Mouse (Mus musculus) forebrain, postnatal 0 days (tissue): ENCODE measurements around the gene Armh1. TPM values are rescaled to one million over a fixed set of nuclear protein-coding genes. Genes with fewer than 3 reads are reported as not detected.

ENCODE experiments used
- ATAC-seq: fragments of 200-750 bp; cut with Nextera tagmentation; 2 replicates; pipeline ENCODE4 v1.8.0; 2017; ENCODE audit warnings: mild to moderate bottlenecking, moderate library complexity
- DNase-seq: peaks from one replicate; pipeline ENCODE4 v3.0.0-alpha.2; 2015
- H3K27ac ChIP-seq: fragments of 300-500 bp; sonication (generic); 2 replicates; pipeline ENCODE4 v1.5.1; 2014; ENCODE audit warnings: low read depth, mild to moderate bottlenecking, antibody characterized with exemption, low read length, moderate library complexity, mixed read lengths
- H3K27me3 ChIP-seq: fragments of 300-500 bp; sonication (generic); 2 replicates; pipeline ENCODE4 v1.6.1; 2014; ENCODE audit warnings: mild to moderate bottlenecking, low read length, mixed read lengths; ENCODE audit not compliant: insufficient read depth
- H3K36me3 ChIP-seq: fragments of 300-500 bp; sonication (generic); 2 replicates; pipeline ENCODE4 v1.6.1; 2014; ENCODE audit warnings: mild to moderate bottlenecking, moderate library complexity; ENCODE audit not compliant: insufficient read depth
- H3K4me1 ChIP-seq: fragments of 300-500 bp; sonication (generic); 2 replicates; pipeline ENCODE4 v1.6.1; 2014; ENCODE audit warnings: antibody characterized with exemption; ENCODE audit not compliant: insufficient read depth
- H3K4me2 ChIP-seq: fragments of 300-500 bp; sonication (generic); 2 replicates; pipeline ENCODE4 v1.6.1; 2014; ENCODE audit warnings: low read depth, mild to moderate bottlenecking, moderate library complexity
- H3K4me3 ChIP-seq: fragments of 300-500 bp; sonication (generic); 2 replicates; pipeline ENCODE4 v1.5.1; 2014; ENCODE audit warnings: low read depth, low read length, mixed read lengths
- H3K9ac ChIP-seq: fragments of 300-500 bp; sonication (generic); 2 replicates; pipeline ENCODE4 v1.6.1; 2014; ENCODE audit warnings: mild to moderate bottlenecking
- H3K9me3 ChIP-seq: fragments of 300-500 bp; sonication (generic); 2 replicates; pipeline ENCODE4 v1.6.1; 2016; ENCODE audit warnings: low read length
- CTCF ChIP-seq: sonication (generic); IDR thresholded peaks from 2 replicates; pipeline ENCODE4 v1.5.1; 2016; ENCODE audit warnings: antibody characterized with exemption, control low read depth, low read depth
- WGBS: fragments of 180-500 bp; shearing (Covaris S2); extraction: QIAGEN DNeasy Blood & Tissue Kit; methylation state at CpG from one replicate; pipeline ENCODE4 v1.1.7; 2014; 5-methylcytosine and 5-hydroxymethylcytosine counted together
- polyA plus RNA-seq: library from polyadenylated mRNA; unstranded; fragments of >200 nt; fragmentation: Nextera tagmentation; extraction: Ambion mirVana; gene quantifications from 2 replicates; pipeline ENCODE4 v1.2.1, GENCODE M21; 2015
- total RNA-seq: library from RNA; depleted of rRNA; stranded (reverse); fragments of >200 nt; gene quantifications from 2 replicates; pipeline ENCODE4 v1.2.3, GENCODE M21; 2014

The Armh1 gene
- total and polyA plus RNA-seq, 2 experiments from 2014 or later = 1.5 to 2.5 TPM

DNA sequence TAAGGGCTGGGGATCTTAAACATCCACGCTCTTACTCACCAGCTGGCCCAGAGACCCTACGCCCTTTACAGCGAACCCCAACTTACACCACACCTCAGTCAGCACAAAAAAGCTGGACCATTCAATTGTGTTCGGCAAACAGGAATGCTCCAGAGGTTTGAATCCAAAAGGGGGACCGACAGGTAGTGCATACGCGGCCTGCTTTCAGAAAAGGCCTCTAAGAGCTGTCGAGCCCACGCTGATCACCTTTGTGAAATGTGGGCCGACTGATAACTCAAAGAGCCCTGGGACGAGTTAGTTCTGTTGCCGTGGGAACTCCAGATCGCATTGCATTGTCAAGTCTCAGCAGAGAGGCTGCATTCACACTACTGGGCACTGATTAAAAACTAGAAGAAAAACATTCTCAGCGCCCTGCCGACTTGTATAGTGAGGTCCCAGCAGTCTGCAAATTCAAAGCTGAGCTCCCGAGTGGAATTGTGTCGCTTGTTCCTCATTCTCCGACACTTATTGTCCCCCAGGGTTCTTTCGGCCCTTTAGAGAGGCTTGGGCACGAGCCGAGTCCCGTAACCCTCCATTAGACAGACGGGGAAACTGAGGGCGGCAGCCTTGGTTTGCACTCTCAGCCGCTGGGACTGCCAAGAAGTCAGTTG is 36.5 kb upstream of the Armh1 start:
- ATAC-seq (peak; percentile 37), DNase-seq (peak; percentile 60)
- Histone ChIP-seq H3K9ac (peak overlapping the region; percentile 79), H3K4me1 (peaks cover 11% of the 10 kb centered on the region; the same call in 1 of the 2 replicates), H3K4me2 (peak overlapping the region; percentile 90), H3K27me3 (no peaks in the 10 kb centered on the region), H3K9me3 (no peaks in the 10 kb centered on the region), H3K36me3 (peaks cover 43% of the 10 kb centered on the region), H3K4me3 (peak overlapping the region; percentile 75), H3K27ac (peak overlapping the region; percentile 93)
- no peak for TF ChIP-seq CTCF
- WGBS = 12% methylated on average over 25 of the region's 25 CpGs

DNA sequence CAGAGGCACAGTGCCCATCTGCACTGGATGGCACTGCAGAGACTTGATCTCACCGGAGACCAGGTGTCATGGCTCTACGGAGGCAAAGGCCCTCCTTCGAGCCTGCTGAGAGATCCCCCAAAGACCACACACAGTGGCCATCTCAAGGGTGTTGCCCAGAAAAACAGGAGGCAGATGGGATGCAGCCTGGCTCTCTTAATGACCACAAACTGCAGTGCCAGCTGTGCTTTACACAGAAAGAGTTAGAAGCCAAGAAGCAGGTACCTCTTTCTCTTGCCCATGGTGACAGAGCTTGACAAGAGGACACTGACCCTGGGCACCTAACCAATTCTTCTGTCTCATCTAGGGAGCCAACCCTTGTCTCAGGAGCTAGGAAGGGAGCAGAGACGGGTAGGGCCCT is 32.4 kb upstream of the Armh1 start:
- 61% methylated on average over 4 of the region's 4 CpGs for WGBS

DNA sequence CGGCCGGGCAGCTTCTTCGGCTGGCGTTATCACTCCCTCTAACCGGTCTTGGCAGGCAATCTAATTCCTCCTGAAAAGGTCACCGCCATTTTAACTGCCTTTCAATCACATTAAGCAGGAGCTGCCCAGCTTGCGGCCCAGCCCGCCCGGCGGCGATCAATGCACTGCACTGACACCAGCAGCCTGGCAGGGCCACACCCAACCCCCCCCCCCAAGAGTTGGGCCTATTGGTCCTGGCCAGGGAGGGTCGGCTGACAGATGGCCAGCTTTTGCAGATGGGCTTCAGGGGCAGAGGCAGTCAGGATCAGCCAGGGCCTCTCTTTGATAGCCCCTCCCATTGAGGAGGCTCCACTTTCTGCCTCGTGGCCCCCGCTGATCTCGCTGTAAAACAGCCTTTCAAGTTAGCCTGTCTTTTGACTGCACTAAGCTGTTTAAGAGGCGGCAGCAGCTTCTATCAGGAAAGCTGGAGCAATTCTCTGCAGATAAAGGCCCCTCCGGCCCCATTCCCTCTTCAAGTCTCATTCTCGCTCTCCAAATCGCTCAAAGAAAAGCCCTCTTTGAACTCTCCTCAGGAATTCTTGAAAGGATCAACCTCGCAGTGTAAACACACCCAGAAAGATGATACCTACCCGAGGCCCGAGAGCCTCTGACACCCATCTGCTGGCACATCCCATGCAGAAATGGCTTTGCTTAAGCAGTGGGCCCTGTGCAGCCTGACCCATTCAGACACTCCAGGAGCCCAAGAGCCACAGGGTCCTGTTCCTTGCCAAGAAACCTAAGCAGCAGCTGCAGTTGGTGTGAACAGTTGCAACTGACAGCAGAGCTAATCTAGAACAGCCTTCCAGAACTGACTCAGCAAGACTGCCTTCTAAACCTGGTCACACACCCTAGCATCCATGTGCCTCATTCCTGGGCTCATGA is 31.6 kb upstream of the Armh1 start:
- Histone ChIP-seq H3K27ac (peak overlapping the region; percentile 29; the same call in 1 of the 2 replicates), H3K9ac (0 out of 2 replicates have a peak overlapping the region, but pooled peaks have one; percentile 10), H3K4me3 (no peak overlapping the region), H3K27me3 (no peaks in the 10 kb centered on the region), H3K9me3 (no peaks in the 10 kb centered on the region), H3K4me1 (peaks cover 10% of the 10 kb centered on the region; the same call in 1 of the 2 replicates), H3K4me2 (no peak overlapping the region), H3K36me3 (peaks cover 64% of the 10 kb centered on the region)
- 0 out of 2 replicates have a peak, but pooled peaks have one; percentile 19 for ATAC-seq
- 20% methylated on average over 22 of the region's 22 CpGs for WGBS
- TF ChIP-seq CTCF = no peak
- no peak for DNase-seq

More for the DNA sequence above, 32.4 kb upstream of the Armh1 start:
- ATAC-seq = no peak
- Histone ChIP-seq H3K36me3 (peaks cover 59% of the 10 kb centered on the region), H3K4me3 (no peak overlapping the region), H3K9me3 (no peaks in the 10 kb centered on the region), H3K4me1 (peaks cover 12% of the 10 kb centered on the region; the same call in 1 of the 2 replicates), H3K4me2 (no peak overlapping the region), H3K27me3 (no peaks in the 10 kb centered on the region), H3K27ac (no peak overlapping the region), H3K9ac (no peak overlapping the region)
- no peak for TF ChIP-seq CTCF
- DNase-seq = no peak

DNA sequence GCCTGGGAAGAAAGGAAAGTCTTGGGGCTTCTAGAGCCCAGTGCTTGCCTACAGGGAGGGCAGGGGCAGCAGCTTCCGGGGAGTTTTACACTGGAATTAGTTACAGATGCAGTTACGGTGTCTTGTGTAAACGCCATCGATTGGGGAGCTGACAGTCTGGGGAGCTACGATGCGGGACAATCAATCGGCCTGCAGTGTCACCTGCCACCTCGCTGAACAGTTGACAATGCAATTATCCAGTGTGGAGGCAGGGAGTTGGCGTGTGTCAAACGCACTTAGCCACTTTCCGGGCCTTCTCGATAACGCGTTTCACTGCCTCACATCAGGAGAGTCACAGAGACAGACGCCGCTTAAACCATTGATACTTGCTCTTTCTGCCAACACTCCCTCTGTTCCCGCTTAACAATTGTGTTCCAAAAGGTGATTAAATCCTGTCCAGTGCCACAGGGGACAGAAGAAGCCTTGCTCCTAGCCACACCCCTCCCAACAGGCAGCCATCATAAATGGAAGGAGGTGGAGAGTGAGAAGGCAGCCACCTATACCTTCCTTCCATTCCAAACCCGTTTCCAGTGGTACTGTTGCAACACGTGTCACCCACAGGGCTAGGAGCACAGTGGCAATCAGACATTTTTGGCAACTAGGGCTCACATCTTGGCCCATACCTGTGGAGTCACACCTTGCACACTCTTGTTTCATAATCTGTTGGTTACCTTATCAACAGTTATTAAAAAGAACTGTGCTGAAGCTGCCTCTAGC is 29.3 kb upstream of the Armh1 start:
- Histone ChIP-seq H3K9me3 (no peaks in the 10 kb centered on the region), H3K4me2 (no peak overlapping the region), H3K4me3 (no peak overlapping the region), H3K36me3 (peaks cover 71% of the 10 kb centered on the region), H3K27me3 (no peaks in the 10 kb centered on the region), H3K9ac (no peak overlapping the region), H3K27ac (peak overlapping the region; percentile 64), H3K4me1 (0 out of 2 replicates have a peak, but pooled peaks cover 7% of the 10 kb centered on the region)
- WGBS = 68% methylated on average over 19 of the region's 19 CpGs
- ATAC-seq = no peak
- no peak for TF ChIP-seq CTCF
- no peak for DNase-seq

GRCm38 (mm10) chr4:117280397-117280930 is 28.5 kb upstream of the Armh1 start:
- no peaks in the 10 kb centered on the region for H3K27me3 ChIP-seq
- H3K27ac ChIP-seq = peak overlapping the region; percentile 64
- no peaks in the 10 kb centered on the region for H3K9me3 ChIP-seq
- H3K9ac ChIP-seq = no peak overlapping the region
- WGBS = 57% methylated on average over 8 of the region's 8 CpGs
- peaks cover 71% of the 10 kb centered on the region for H3K36me3 ChIP-seq
- peak; percentile 59 for ATAC-seq
- DNase-seq = peak; percentile 65
- no peak overlapping the region for H3K4me3 ChIP-seq
- no peak overlapping the region for H3K4me2 ChIP-seq
- no peak for TF ChIP-seq CTCF
- H3K4me1 ChIP-seq = 0 out of 2 replicates have a peak, but pooled peaks cover 7% of the 10 kb centered on the region

DNA sequence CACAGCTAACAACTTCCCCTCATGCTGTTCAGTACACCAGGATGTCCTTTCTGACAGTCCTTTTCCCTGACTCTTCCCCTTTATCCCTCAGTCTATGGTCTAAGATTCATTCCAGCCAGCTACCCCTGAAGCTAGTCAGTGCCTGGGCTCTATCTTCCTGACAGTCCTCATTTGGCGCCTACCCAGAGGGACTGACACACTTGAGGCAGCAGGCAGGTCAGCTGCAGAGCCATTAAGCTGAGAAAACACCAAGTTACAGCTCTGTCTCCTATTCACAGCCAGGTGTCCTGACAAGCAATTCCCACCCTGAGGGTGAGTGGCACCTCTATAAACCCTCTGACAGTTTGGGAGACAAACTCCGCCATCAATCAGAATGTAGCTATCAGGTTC is 27.3 kb upstream of the Armh1 start:
- no peaks in the 10 kb centered on the region for H3K27me3 ChIP-seq
- 86% methylated on average over 2 of the region's 2 CpGs for WGBS
- ATAC-seq (no peak), DNase-seq (no peak)
- H3K27ac ChIP-seq = no peak overlapping the region
- 0 out of 2 replicates have a peak, but pooled peaks cover 7% of the 10 kb centered on the region for H3K4me1 ChIP-seq
- peaks cover 69% of the 10 kb centered on the region for H3K36me3 ChIP-seq
- TF ChIP-seq CTCF = no peak
- no peak overlapping the region for H3K9ac ChIP-seq
- H3K9me3 ChIP-seq = no peaks in the 10 kb centered on the region
- no peak overlapping the region for H3K4me2 ChIP-seq
- H3K4me3 ChIP-seq = no peak overlapping the region
